Mouse (Mus musculus): Measurements from ENCODE around the gene Acot1. TPM values are rescaled to one million over a fixed set of nuclear protein-coding genes. Genes with fewer than 3 reads are reported as not detected.

Gene Acot1
- polyA plus RNA-seq, 1 experiment from 2014 or later, result 74.8 TPM

- H3K9ac ChIP-seq (ENCODE audit: low read length), result no peak overlapping the region
- H3K4me1 ChIP-seq (ENCODE audit: control insufficient read depth, insufficient read depth, low read length), result no peaks in the 10 kb centered on the region
- H3K4me3 ChIP-seq (ENCODE audit: low read depth, low read length), result no peak overlapping the region
- no peak overlapping the region for H3K27ac ChIP-seq (ENCODE audit: low read depth, low read length)
- no peaks in the 10 kb centered on the region for H3K9me3 ChIP-seq (ENCODE audit: control insufficient read depth, low read length)
- H3K4me2 ChIP-seq (ENCODE audit: low read depth), result no peak overlapping the region
- DNase-seq (ENCODE audit: low spot score) (no peak), ATAC-seq (ENCODE audit: insufficient read depth, low FRiP score, low TSS enrichment) (no peak)
- WGBS, result 84% methylated on average over 2 of the region's 2 CpGs
- no peaks in the 10 kb centered on the region for H3K36me3 ChIP-seq (ENCODE audit: control insufficient read depth, insufficient read depth, low read length)
- peaks cover 8% of the 10 kb centered on the region for H3K27me3 ChIP-seq (ENCODE audit: control insufficient read depth, insufficient read depth, low read length)
These were observed 54.5 kb downstream of the Acot1 start for GRCm38 (mm10) chr12:84063833-84064232.

- no peak for DNase-seq (ENCODE audit: low spot score)
- no peak overlapping the region for H3K4me2 ChIP-seq (ENCODE audit: low read depth)
These were observed 55.3 kb downstream of the Acot1 start for GRCm38 (mm10) chr12:84064621-84065020.

GRCm38 (mm10) chr12:84067752-84068151 is 58.5 kb downstream of the Acot1 start:
- Histone ChIP-seq H3K4me3 (ENCODE audit: low read depth, low read length) (no peak overlapping the region), H3K4me1 (ENCODE audit: control insufficient read depth, insufficient read depth, low read length) (no peaks in the 10 kb centered on the region), H3K4me2 (ENCODE audit: low read depth) (no peak overlapping the region), H3K27ac (ENCODE audit: low read depth, low read length) (no peak overlapping the region), H3K36me3 (ENCODE audit: control insufficient read depth, insufficient read depth, low read length) (no peaks in the 10 kb centered on the region), H3K27me3 (ENCODE audit: control insufficient read depth, insufficient read depth, low read length) (peaks cover 22% of the 10 kb centered on the region), H3K9ac (ENCODE audit: low read length) (no peak overlapping the region), H3K9me3 (ENCODE audit: control insufficient read depth, low read length) (no peaks in the 10 kb centered on the region)
- ATAC-seq (ENCODE audit: insufficient read depth, low FRiP score, low TSS enrichment) (no peak), DNase-seq (ENCODE audit: low spot score) (no peak)
- WGBS, result 88% methylated on average over 4 of the region's 4 CpGs

More at GRCm38 (mm10) chr12:84064621-84065020, 55.3 kb downstream of the Acot1 start:
- ATAC-seq (ENCODE audit: insufficient read depth, low FRiP score, low TSS enrichment), result no peak
- no peaks in the 10 kb centered on the region for H3K4me1 ChIP-seq (ENCODE audit: control insufficient read depth, insufficient read depth, low read length)
- H3K27ac ChIP-seq (ENCODE audit: low read depth, low read length), result no peak overlapping the region
- no peaks in the 10 kb centered on the region for H3K36me3 ChIP-seq (ENCODE audit: control insufficient read depth, insufficient read depth, low read length)
- WGBS, result 77% methylated on average over 8 of the region's 8 CpGs
- H3K4me3 ChIP-seq (ENCODE audit: low read depth, low read length), result no peak overlapping the region
- H3K9ac ChIP-seq (ENCODE audit: low read length), result no peak overlapping the region
- no peaks in the 10 kb centered on the region for H3K9me3 ChIP-seq (ENCODE audit: control insufficient read depth, low read length)
- H3K27me3 ChIP-seq (ENCODE audit: control insufficient read depth, insufficient read depth, low read length), result peaks cover 13% of the 10 kb centered on the region

Other genes starting within 250 kb of the Acot1 start
- 0.07 and 0.09 TPM in 2 replicates for gene Papln, start 245.9 kb upstream of the Acot1 start, polyA plus RNA-seq (2014; fragmentation: Nextera tagmentation; extraction: Ambion mirVana)
- gene Numb, start 87.6 kb upstream of the Acot1 start, polyA plus RNA-seq (2014; fragmentation: Nextera tagmentation; extraction: Ambion mirVana), result 27.1 and 30.8 TPM in 2 replicates
- 17.8 and 18.9 TPM in 2 replicates for gene Riox1, start 58.9 kb upstream of the Acot1 start, polyA plus RNA-seq (2014; fragmentation: Nextera tagmentation; extraction: Ambion mirVana)
- gene Heatr4, start 24.6 kb upstream of the Acot1 start, polyA plus RNA-seq (2014; fragmentation: Nextera tagmentation; extraction: Ambion mirVana), result not detected in 2 replicates
- gene Acot2, start 21.6 kb upstream of the Acot1 start, polyA plus RNA-seq (2014; fragmentation: Nextera tagmentation; extraction: Ambion mirVana), result 12.6 and 14.9 TPM in 2 replicates
- 0.13 and 0.14 TPM in 2 replicates for gene Acot4, start 28.9 kb downstream of the Acot1 start, polyA plus RNA-seq (2014; fragmentation: Nextera tagmentation; extraction: Ambion mirVana)
- gene Gm49366, start 29.4 kb downstream of the Acot1 start, polyA plus RNA-seq (2014; fragmentation: Nextera tagmentation; extraction: Ambion mirVana), result not detected in 2 replicates
- gene Acot3, start 42.7 kb downstream of the Acot1 start, polyA plus RNA-seq (2014; fragmentation: Nextera tagmentation; extraction: Ambion mirVana), result 0.12 and 0.20 TPM in 2 replicates
- not detected in 2 replicates for gene Acot5, start 59.8 kb downstream of the Acot1 start, polyA plus RNA-seq (2014; fragmentation: Nextera tagmentation; extraction: Ambion mirVana)
- gene Acot6, start 91.2 kb downstream of the Acot1 start, polyA plus RNA-seq (2014; fragmentation: Nextera tagmentation; extraction: Ambion mirVana), result 0.82 and 1.3 TPM in 2 replicates
- gene Dnal1, start 104.9 kb downstream of the Acot1 start, polyA plus RNA-seq (2014; fragmentation: Nextera tagmentation; extraction: Ambion mirVana), result 5.5 and 6.2 TPM in 2 replicates
- 1.6 and 2.5 TPM in 2 replicates for gene Pnma1, start 139.0 kb downstream of the Acot1 start, polyA plus RNA-seq (2014; fragmentation: Nextera tagmentation; extraction: Ambion mirVana)
- 4.4 and 5.9 TPM in 2 replicates for gene Elmsan1, start 209.4 kb downstream of the Acot1 start, polyA plus RNA-seq (2014; fragmentation: Nextera tagmentation; extraction: Ambion mirVana)

Data from neural tube, embryonic 11.5 days (tissue).